Mouse (Mus musculus): ENCODE results near the gene Fbxl21. TPM values are rescaled to one million over a fixed set of nuclear protein-coding genes. Genes with fewer than 3 reads are reported as not detected.
A peak's percentile ranks its signal among the peaks of the same experiment; 100 is the strongest.

The Fbxl21 gene
- polyA plus RNA-seq, 1 experiment from 2014 or later: 2.6 TPM

GRCm38 (mm10) chr13:56537026-56537425 lies 14.8 kb downstream of the Fbxl21 start:
- no peak overlapping the region for H3K4me2 ChIP-seq
- H3K36me3 ChIP-seq: peaks cover 4% of the 10 kb centered on the region; the same call in 1 of the 2 replicates
- no peaks in the 10 kb centered on the region for H3K9me3 ChIP-seq
- H3K27me3 ChIP-seq: no peaks in the 10 kb centered on the region
- H3K4me3 ChIP-seq: no peak overlapping the region
- H3K9ac ChIP-seq: no peak overlapping the region
- ATAC-seq (ENCODE audit: low FRiP score, low read depth): no peak
- 91% methylated on average over 12 of the region's 12 CpGs for WGBS
- no peak overlapping the region for H3K27ac ChIP-seq (replicated peaks)
- H3K4me1 ChIP-seq (replicated peaks): no peaks in the 10 kb centered on the region

- Histone ChIP-seq H3K27me3 (no peaks in the 10 kb centered on the region), H3K9me3 (no peaks in the 10 kb centered on the region), H3K9ac (no peak overlapping the region), H3K27ac (replicated peaks) (no peak overlapping the region), H3K4me1 (replicated peaks) (no peaks in the 10 kb centered on the region; the same call in 1 of the 2 replicates), H3K36me3 (no peaks in the 10 kb centered on the region), H3K4me3 (no peak overlapping the region), H3K4me2 (no peak overlapping the region)
- 96% methylated on average over 4 of the region's 4 CpGs for WGBS
- ATAC-seq (ENCODE audit: low FRiP score, low read depth): no peak
Observed at GRCm38 (mm10) chr13:56539846-56540245, 17.6 kb downstream of the Fbxl21 start.

- no peak overlapping the region for H3K4me2 ChIP-seq
- no peak overlapping the region for H3K27ac ChIP-seq (replicated peaks)
- no peaks in the 10 kb centered on the region for H3K9me3 ChIP-seq
- H3K36me3 ChIP-seq: no peaks in the 10 kb centered on the region
- H3K4me1 ChIP-seq (replicated peaks): no peaks in the 10 kb centered on the region; the same call in 1 of the 2 replicates
- H3K4me3 ChIP-seq: no peak overlapping the region
- no peak overlapping the region for H3K9ac ChIP-seq
- no peak for ATAC-seq (ENCODE audit: low FRiP score, low read depth)
- no peaks in the 10 kb centered on the region for H3K27me3 ChIP-seq
- 60% methylated on average over 9 of the region's 9 CpGs for WGBS
Observed at GRCm38 (mm10) chr13:56543805-56544204, 21.5 kb downstream of the Fbxl21 start.

GRCm38 (mm10) chr13:56544956-56545355 lies 22.7 kb downstream of the Fbxl21 start:
- 46% methylated on average over 3 of the region's 3 CpGs for WGBS
- no peak for ATAC-seq (ENCODE audit: low FRiP score, low read depth)
- H3K4me1 ChIP-seq (replicated peaks): no peaks in the 10 kb centered on the region; the same call in 1 of the 2 replicates

GRCm38 (mm10) chr13:56548401-56548800 lies 26.1 kb downstream of the Fbxl21 start, which contains the start of gene Lect2:
TSS of gene Lect2 (minus strand) at chr13:56548502.
- ATAC-seq (ENCODE audit: low FRiP score, low read depth): no peak
- H3K36me3 ChIP-seq: no peaks in the 10 kb centered on the region
- no peak within 1 kb of the TSS for H3K27ac ChIP-seq (replicated peaks)
- no peak within 1 kb of the TSS for H3K9ac ChIP-seq
- H3K4me2 ChIP-seq: no peak within 1 kb of the TSS
- no peaks in the 10 kb centered on the region for H3K27me3 ChIP-seq
- no peaks in the 10 kb centered on the region; the same call in 1 of the 2 replicates for H3K4me1 ChIP-seq (replicated peaks)
- WGBS: 62% methylated on average over 9 of the region's 9 CpGs
- no peaks in the 10 kb centered on the region for H3K9me3 ChIP-seq
- no peak within 1 kb of the TSS for H3K4me3 ChIP-seq

More at GRCm38 (mm10) chr13:56544956-56545355, 22.7 kb downstream of the Fbxl21 start:
- H3K4me3 ChIP-seq: no peak overlapping the region
- H3K4me2 ChIP-seq: no peak overlapping the region
- H3K36me3 ChIP-seq: no peaks in the 10 kb centered on the region
- no peak overlapping the region for H3K27ac ChIP-seq (replicated peaks)
- H3K9ac ChIP-seq: no peak overlapping the region
- no peaks in the 10 kb centered on the region for H3K9me3 ChIP-seq
- H3K27me3 ChIP-seq: no peaks in the 10 kb centered on the region

GRCm38 (mm10) chr13:56549364-56549763 lies 27.1 kb downstream of the Fbxl21 start:
- H3K4me1 ChIP-seq (replicated peaks): 0 out of 2 replicates have a peak, but pooled peaks cover under 1% of the 10 kb centered on the region
- no peak for ATAC-seq (ENCODE audit: low FRiP score, low read depth)
- no peaks in the 10 kb centered on the region for H3K36me3 ChIP-seq
- WGBS: 70% methylated on average over 4 of the region's 4 CpGs
- H3K9ac ChIP-seq: no peak overlapping the region
- no peak overlapping the region for H3K27ac ChIP-seq (replicated peaks)
- H3K27me3 ChIP-seq: no peaks in the 10 kb centered on the region
- H3K4me3 ChIP-seq: no peak overlapping the region
- no peaks in the 10 kb centered on the region for H3K9me3 ChIP-seq
- no peak overlapping the region for H3K4me2 ChIP-seq

GRCm38 (mm10) chr13:56550574-56550973 lies 28.3 kb downstream of the Fbxl21 start:
- no peaks in the 10 kb centered on the region for H3K27me3 ChIP-seq
- 0 out of 2 replicates have a peak, but pooled peaks cover 3% of the 10 kb centered on the region for H3K4me1 ChIP-seq (replicated peaks)
- no peak overlapping the region for H3K9ac ChIP-seq
- H3K36me3 ChIP-seq: no peaks in the 10 kb centered on the region
- H3K4me2 ChIP-seq: no peak overlapping the region
- no peaks in the 10 kb centered on the region for H3K9me3 ChIP-seq
- H3K4me3 ChIP-seq: no peak overlapping the region
- WGBS: 29% methylated on average over 1 of the region's 1 CpGs
- no peak for ATAC-seq (ENCODE audit: low FRiP score, low read depth)
- no peak overlapping the region for H3K27ac ChIP-seq (replicated peaks)

GRCm38 (mm10) chr13:56551661-56552060 lies 29.4 kb downstream of the Fbxl21 start:
- Histone ChIP-seq H3K27me3 (no peaks in the 10 kb centered on the region), H3K9me3 (no peaks in the 10 kb centered on the region), H3K27ac (replicated peaks) (no peak overlapping the region), H3K4me2 (no peak overlapping the region), H3K4me3 (no peak overlapping the region), H3K4me1 (replicated peaks) (0 out of 2 replicates have a peak, but pooled peaks cover 3% of the 10 kb centered on the region), H3K9ac (no peak overlapping the region), H3K36me3 (no peaks in the 10 kb centered on the region)
- no peak for ATAC-seq (ENCODE audit: low FRiP score, low read depth)
- 85% methylated on average over 6 of the region's 6 CpGs for WGBS

GRCm38 (mm10) chr13:56553923-56554322 lies 31.7 kb downstream of the Fbxl21 start:
- ATAC-seq (ENCODE audit: low FRiP score, low read depth): no peak
- 56% methylated on average over 2 of the region's 2 CpGs for WGBS
- Histone ChIP-seq H3K27ac (replicated peaks) (no peak overlapping the region), H3K9ac (no peak overlapping the region), H3K4me2 (no peak overlapping the region), H3K27me3 (no peaks in the 10 kb centered on the region; the same call in 1 of the 2 replicates), H3K36me3 (no peaks in the 10 kb centered on the region), H3K9me3 (no peaks in the 10 kb centered on the region), H3K4me1 (replicated peaks) (0 out of 2 replicates have a peak, but pooled peaks cover 3% of the 10 kb centered on the region), H3K4me3 (no peak overlapping the region)

GRCm38 (mm10) chr13:56554409-56554808 lies 32.1 kb downstream of the Fbxl21 start:
- 0 out of 2 replicates have a peak, but pooled peaks cover 3% of the 10 kb centered on the region for H3K4me1 ChIP-seq (replicated peaks)
- H3K36me3 ChIP-seq: no peaks in the 10 kb centered on the region
- no peak overlapping the region for H3K9ac ChIP-seq
- H3K4me3 ChIP-seq: no peak overlapping the region
- WGBS: 4% methylated on average over 2 of the region's 2 CpGs
- H3K27ac ChIP-seq (replicated peaks): no peak overlapping the region
- no peaks in the 10 kb centered on the region; the same call in 1 of the 2 replicates for H3K27me3 ChIP-seq
- no peak overlapping the region for H3K4me2 ChIP-seq
- ATAC-seq (ENCODE audit: low FRiP score, low read depth): peak; percentile 34; the same call in 1 of the 2 replicates
- H3K9me3 ChIP-seq: no peaks in the 10 kb centered on the region

GRCm38 (mm10) chr13:56555957-56556356 lies 33.7 kb downstream of the Fbxl21 start:
- H3K27me3 ChIP-seq: peaks cover 3% of the 10 kb centered on the region; the same call in 1 of the 2 replicates
- 4% methylated on average over 1 of the region's 1 CpGs for WGBS
- no peak for ATAC-seq (ENCODE audit: low FRiP score, low read depth)

GRCm38 (mm10) chr13:56556701-56557100 lies 34.4 kb downstream of the Fbxl21 start:
- no peaks in the 10 kb centered on the region for H3K9me3 ChIP-seq
- H3K27ac ChIP-seq (replicated peaks): no peak overlapping the region
- 0 out of 2 replicates have a peak, but pooled peaks cover 3% of the 10 kb centered on the region for H3K4me1 ChIP-seq (replicated peaks)
- H3K36me3 ChIP-seq: no peaks in the 10 kb centered on the region
- H3K4me2 ChIP-seq: no peak overlapping the region
- peaks cover 3% of the 10 kb centered on the region; the same call in 1 of the 2 replicates for H3K27me3 ChIP-seq
- no peak overlapping the region for H3K9ac ChIP-seq
- no peak for ATAC-seq (ENCODE audit: low FRiP score, low read depth)
- H3K4me3 ChIP-seq: no peak overlapping the region
- WGBS: 89% methylated on average over 3 of the region's 3 CpGs

More at GRCm38 (mm10) chr13:56555957-56556356, 33.7 kb downstream of the Fbxl21 start:
- Histone ChIP-seq H3K4me1 (replicated peaks) (0 out of 2 replicates have a peak, but pooled peaks cover 3% of the 10 kb centered on the region), H3K4me2 (no peak overlapping the region), H3K4me3 (no peak overlapping the region), H3K36me3 (no peaks in the 10 kb centered on the region), H3K27ac (replicated peaks) (no peak overlapping the region), H3K9me3 (no peaks in the 10 kb centered on the region), H3K9ac (no peak overlapping the region)
